In genomic region chr7:80451550-80452232, GRCm38 (mm10) we compare ENCODE assay signal across 19 mouse cellular contexts. TPM values are rescaled to one million over a fixed set of nuclear protein-coding genes. Genes with fewer than 3 reads are reported as not detected.
DNase-seq lines count a peak whose midpoint lies in the region; ATAC-seq and TF ChIP-seq lines count a peak whose summit lies in the region.
"Had no signal": no experiment of that assay in that cellular context is flagged by ENCODE, and none has a peak within 500 bp of the region (broad histone marks: within the 10 kb centered on the region; RNA-seq: fewer than 3 reads in every experiment).

No protein-coding gene starts in this region.

- DNase-seq in heart, postnatal 10 days = no peak
- DNase-seq in kidney, postnatal 0 days (ENCODE audit: low spot score) = no peak
- DNase-seq in kidney, postnatal 25 days = no peak
- no peak for DNase-seq in embryo, embryonic 10 days (ENCODE audit: low spot score)
- DNase-seq in left cerebral cortex, postnatal 36 days (ENCODE audit: low spot score in 2 of 2) = no peak
- DNase-seq: cerebellum, adult 9-10 months; embryo, embryonic 11 days; forebrain, postnatal 0 days; layer of hippocampus, postnatal 36 days; right cerebral cortex, postnatal 14 days; thymus, adult 2 months had no signal

- intact Hi-C loops in heart, postnatal 10 days (cut with DNase I) = no loop called here
- intact Hi-C loops in left cerebral cortex, postnatal 36 days (cut with DNase I) = no loop called here

- H3K4me3 ChIP-seq in heart, embryonic 11.5 days (ENCODE audit: low read depth, low read length) = no peak overlapping the region
- no peak overlapping the region for H3K4me3 ChIP-seq in kidney, postnatal 0 days (replicated peaks; ENCODE audit: low read depth, low read length)
- no peak overlapping the region for H3K4me3 ChIP-seq in liver, embryonic 15.5 days (replicated peaks)
- no peak overlapping the region for H3K4me3 ChIP-seq in forebrain, embryonic 16.5 days (replicated peaks; ENCODE audit: low read length)
- H3K4me3 ChIP-seq: erythroblast, embryonic 14.5 days; limb, embryonic 12.5 days had no signal

- H3K27ac ChIP-seq in heart, embryonic 11.5 days (ENCODE audit: low read depth, low read length) = peak overlapping the region; percentile 7
- no peak overlapping the region for H3K27ac ChIP-seq in kidney, postnatal 0 days
- peak overlapping the region; percentile 62 for H3K27ac ChIP-seq in liver, embryonic 15.5 days (replicated peaks)
- H3K27ac ChIP-seq in forebrain, embryonic 16.5 days (ENCODE audit: low read length) = no peak overlapping the region
- H3K27ac ChIP-seq: limb, embryonic 12.5 days had no signal

- no peak overlapping the region for H3K9ac ChIP-seq in heart, embryonic 11.5 days (ENCODE audit: low read depth, low read length)
- no peak overlapping the region for H3K9ac ChIP-seq in kidney, postnatal 0 days (ENCODE audit: low read depth, low read length)
- H3K9ac ChIP-seq in liver, embryonic 15.5 days = no peak overlapping the region
- no peak overlapping the region for H3K9ac ChIP-seq in forebrain, embryonic 16.5 days (replicated peaks; ENCODE audit: low read depth, low read length)
- H3K9ac ChIP-seq: forebrain, postnatal 0 days; limb, embryonic 12.5 days had no signal

- H3K36me3 ChIP-seq in heart, embryonic 11.5 days (ENCODE audit: control insufficient read depth, insufficient read depth, low read length) = peaks cover 8% of the 10 kb centered on the region
- H3K36me3 ChIP-seq in kidney, postnatal 0 days (ENCODE audit: insufficient read depth, low read length) = 0 out of 2 replicates have a peak, but pooled peaks cover 6% of the 10 kb centered on the region
- H3K36me3 ChIP-seq in liver, embryonic 15.5 days (replicated peaks) = peaks cover 47% of the 10 kb centered on the region
- no peaks in the 10 kb centered on the region for H3K36me3 ChIP-seq in forebrain, embryonic 16.5 days (ENCODE audit: control insufficient read depth, insufficient read depth)

- 0 out of 2 replicates have a peak, but pooled peaks have one; percentile 35 for ATAC-seq in heart, embryonic 11.5 days (replicated peaks; ENCODE audit: insufficient number of reproducible peaks, low FRiP score, low TSS enrichment)
- peak; percentile 43; the same call in 1 of the 2 replicates for ATAC-seq in kidney, postnatal 0 days (replicated peaks; ENCODE audit: low FRiP score, low read depth)
- ATAC-seq in liver, embryonic 15.5 days (ENCODE audit: insufficient read depth) = peak; percentile 74
- no peak for ATAC-seq in forebrain, embryonic 16.5 days
- ATAC-seq: activated CD4-positive, CD25-positive, alpha-beta regulatory T cell, adult 4 months; forebrain, postnatal 0 days; inflammation-experienced regulatory T-cells, adult 6 months; lung, postnatal 0 days had no signal

- peaks cover 32% of the 10 kb centered on the region for H3K4me1 ChIP-seq in heart, embryonic 11.5 days (ENCODE audit: control insufficient read depth, insufficient read depth, low read length)
- H3K4me1 ChIP-seq in kidney, postnatal 0 days (replicated peaks; ENCODE audit: insufficient read depth, low read length) = no peaks in the 10 kb centered on the region
- peaks cover 61% of the 10 kb centered on the region for H3K4me1 ChIP-seq in liver, embryonic 15.5 days (replicated peaks)
- H3K4me1 ChIP-seq in forebrain, embryonic 16.5 days (replicated peaks; ENCODE audit: control insufficient read depth, insufficient read depth, low read length) = no peaks in the 10 kb centered on the region

- no peaks in the 10 kb centered on the region for H3K27me3 ChIP-seq in heart, embryonic 11.5 days (ENCODE audit: control insufficient read depth, insufficient read depth, low read length)
- no peaks in the 10 kb centered on the region for H3K27me3 ChIP-seq in kidney, postnatal 0 days (ENCODE audit: insufficient read depth, low read length)
- H3K27me3 ChIP-seq in liver, embryonic 15.5 days = no peaks in the 10 kb centered on the region
- H3K27me3 ChIP-seq in forebrain, embryonic 16.5 days (replicated peaks; ENCODE audit: control insufficient read depth, insufficient read depth, low read length) = no peaks in the 10 kb centered on the region
- H3K27me3 ChIP-seq: limb, embryonic 12.5 days had no signal

- no peaks in the 10 kb centered on the region for H3K9me3 ChIP-seq in heart, embryonic 11.5 days (replicated peaks; ENCODE audit: control insufficient read depth, low read length)
- no peaks in the 10 kb centered on the region for H3K9me3 ChIP-seq in kidney, postnatal 0 days (replicated peaks; ENCODE audit: low read length)
- H3K9me3 ChIP-seq in liver, embryonic 15.5 days (replicated peaks) = no peaks in the 10 kb centered on the region
- no peaks in the 10 kb centered on the region for H3K9me3 ChIP-seq in forebrain, embryonic 16.5 days (ENCODE audit: control insufficient read depth, low read length)
- H3K9me3 ChIP-seq: limb, embryonic 12.5 days had no signal

- no peak overlapping the region for H3K4me2 ChIP-seq in heart, embryonic 11.5 days
- H3K4me2 ChIP-seq in kidney, postnatal 0 days (ENCODE audit: low read length) = no peak overlapping the region
- no peak overlapping the region for H3K4me2 ChIP-seq in liver, embryonic 15.5 days
- no peak overlapping the region for H3K4me2 ChIP-seq in forebrain, embryonic 16.5 days (ENCODE audit: low read length)
- H3K4me2 ChIP-seq: limb, embryonic 12.5 days had no signal

- TF ChIP-seq CTCF in kidney, postnatal 0 days (IDR thresholded peaks at IDR 0.05; ENCODE audit: low read depth) = no peak

- 45% methylated on average over 3 of the region's 3 CpGs for WGBS in heart, embryonic 11.5 days (ENCODE audit: insufficient replicate concordance)
- 59% methylated on average over 3 of the region's 3 CpGs for WGBS in kidney, postnatal 0 days
- 72% methylated on average over 3 of the region's 3 CpGs for WGBS in liver, embryonic 15.5 days (ENCODE audit: insufficient replicate concordance)
- 80% methylated on average over 3 of the region's 3 CpGs for WGBS in forebrain, embryonic 16.5 days

RNA-seq across cellular contexts. Expression of gene Furin, which starts 46.5 kb away (rescaled TPM):
- polyA plus RNA-seq in heart, embryonic 11.5 days (2014; fragmentation: Nextera tagmentation; extraction: Ambion mirVana) = 16.0 and 23.5 TPM in 2 replicates
- 100 to 1,000 TPM; 119 to 139 TPM for total RNA-seq in heart, postnatal 10 days (2021)
- 20.8 and 22.9 TPM in 2 replicates for polyA plus RNA-seq in kidney, postnatal 0 days (2015; fragmentation: Nextera tagmentation; extraction: Ambion mirVana)
- polyA plus RNA-seq in liver, embryonic 15.5 days (2015; fragmentation: Nextera tagmentation; extraction: Ambion mirVana) = 8.0 and 9.8 TPM in 2 replicates
- 10 to 100 TPM; 30.7 to 38.5 TPM for total RNA-seq in left cerebral cortex, postnatal 36 days (2021)
- 4.4 TPM in 2 replicates for polyA plus RNA-seq in forebrain, embryonic 16.5 days (2015; fragmentation: Nextera tagmentation; extraction: Ambion mirVana)

Comparison
In these comparisons a context has a peak if more than half of its experiments do, and no peak if none do; other contexts are left out.
1. H3K27ac ChIP-seq: peak in heart, embryonic 11.5 days (single experiment) and liver, embryonic 15.5 days (single experiment); none in kidney, postnatal 0 days (single experiment) and forebrain, embryonic 16.5 days (single experiment).